Mouse (Mus musculus) fat pad, adult 2 months (tissue): ENCODE results near the gene Aldh18a1.
A peak's percentile ranks its signal among the peaks of the same experiment; 100 is the strongest.
"Not testable (repeated sequence)": the region's sequence is repeated elsewhere in the genome, so short reads cannot be mapped to it uniquely, and the experiment has no call there.

Source experiments
- DNase-seq: peaks from one replicate; pipeline ENCODE4 v3.0.0-alpha.2; 2011; ENCODE audit warnings: low read depth, low spot score; ENCODE audit errors: extremely low read depth

Aldh18a1 gene

DNA sequence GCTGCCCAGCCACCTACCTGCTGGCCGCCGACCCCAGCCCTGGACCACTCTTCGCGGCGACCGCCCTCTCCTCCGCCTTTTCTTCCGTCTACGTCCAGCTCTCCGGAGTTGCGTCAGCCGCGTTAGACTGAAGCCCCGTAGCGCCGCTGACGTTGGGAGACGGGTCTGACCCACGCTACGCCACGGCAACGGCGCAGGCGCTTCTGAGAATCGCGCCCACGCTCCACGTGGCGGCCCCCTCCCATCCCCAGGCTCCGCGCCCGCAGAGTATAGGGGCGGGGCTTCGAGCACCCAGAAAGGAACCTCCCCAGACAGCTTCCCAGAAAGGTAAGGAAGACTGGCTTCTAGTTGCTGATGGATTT is at the start of gene Aldh18a1:
Aldh18a1 (minus strand) TSS at position 171 of the 362 bp plus-strand sequence.
- DNase-seq: peak; percentile 34

DNA sequence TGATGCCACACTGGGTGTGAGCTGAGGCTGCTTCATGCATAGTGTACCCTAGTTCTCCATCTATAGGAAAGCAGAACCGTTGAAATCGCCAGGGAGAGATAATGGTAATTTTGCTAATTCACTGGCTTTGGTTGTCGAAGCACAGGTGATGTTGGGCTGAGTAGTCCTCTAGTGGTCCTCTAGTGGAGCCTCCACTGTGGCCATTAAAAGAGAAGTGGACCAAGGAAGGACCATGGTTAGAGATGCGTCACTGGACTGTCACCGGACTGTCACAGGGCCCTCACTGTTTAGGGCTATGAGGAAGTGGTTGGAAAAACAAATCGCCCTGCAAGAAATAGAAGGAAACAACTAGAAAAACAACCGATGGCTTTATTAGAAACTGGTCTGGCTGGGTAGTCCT is 49.3 kb upstream of the Aldh18a1 start:
- DNase-seq: no peak

DNA sequence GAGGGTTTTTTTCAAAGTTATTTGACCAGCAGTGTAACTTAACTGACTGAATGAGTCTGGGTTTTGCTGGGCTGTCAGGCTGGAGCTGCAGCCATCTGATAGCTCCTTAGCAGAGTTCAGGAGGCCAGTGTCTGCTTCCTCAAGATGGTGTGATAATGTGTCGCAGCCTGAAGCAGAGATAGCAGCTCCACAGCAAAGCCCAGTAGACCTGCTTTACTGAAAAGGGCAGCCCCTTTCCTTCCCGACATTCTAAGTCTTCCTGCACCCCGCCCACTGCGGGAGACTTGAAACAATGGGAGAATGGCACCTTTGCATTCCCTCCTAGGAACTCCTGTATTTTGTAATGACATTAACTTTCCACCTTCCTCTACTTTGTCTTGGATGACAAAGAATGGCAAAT is 48.8 kb upstream of the Aldh18a1 start:
- no peak for DNase-seq

DNA sequence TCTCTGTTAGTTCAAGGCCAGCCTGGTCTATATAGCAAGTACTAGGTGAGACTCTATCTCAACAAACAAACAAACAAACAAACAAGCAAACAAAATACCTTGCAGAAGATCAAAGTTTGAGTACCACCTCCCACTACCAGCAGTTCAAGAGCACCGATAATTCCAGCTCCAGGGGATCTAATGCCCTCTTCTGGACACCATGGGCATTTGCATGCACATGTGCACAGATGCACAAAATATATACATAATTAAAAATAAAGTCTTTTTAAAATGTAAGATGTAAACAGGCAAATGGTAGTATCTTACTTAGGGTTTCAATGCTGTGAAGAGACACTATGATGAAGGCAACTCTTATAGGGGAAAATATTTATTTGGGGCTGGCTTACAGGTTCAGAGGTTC is 44.9 kb upstream of the Aldh18a1 start:
- DNase-seq: no peak

DNA sequence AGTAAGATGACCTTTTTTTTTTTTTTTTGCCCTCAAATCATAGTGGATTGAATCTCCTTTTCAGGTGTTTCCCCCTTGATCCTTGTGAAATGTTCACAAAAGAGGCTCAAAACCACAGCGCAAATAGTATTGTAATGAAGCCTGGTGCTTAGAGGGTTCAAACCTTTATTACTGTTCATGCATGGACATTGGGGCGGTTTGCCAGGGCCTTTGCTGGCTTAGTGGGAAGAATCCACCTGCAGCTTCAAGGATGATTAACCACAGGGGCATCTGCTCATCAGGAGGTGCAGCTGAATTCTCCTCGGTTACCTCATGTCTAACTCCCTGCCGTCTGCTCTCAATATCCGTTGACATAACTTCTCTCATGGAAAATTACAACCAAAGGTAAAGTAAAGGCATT is 44.4 kb upstream of the Aldh18a1 start:
- DNase-seq: no peak

DNA sequence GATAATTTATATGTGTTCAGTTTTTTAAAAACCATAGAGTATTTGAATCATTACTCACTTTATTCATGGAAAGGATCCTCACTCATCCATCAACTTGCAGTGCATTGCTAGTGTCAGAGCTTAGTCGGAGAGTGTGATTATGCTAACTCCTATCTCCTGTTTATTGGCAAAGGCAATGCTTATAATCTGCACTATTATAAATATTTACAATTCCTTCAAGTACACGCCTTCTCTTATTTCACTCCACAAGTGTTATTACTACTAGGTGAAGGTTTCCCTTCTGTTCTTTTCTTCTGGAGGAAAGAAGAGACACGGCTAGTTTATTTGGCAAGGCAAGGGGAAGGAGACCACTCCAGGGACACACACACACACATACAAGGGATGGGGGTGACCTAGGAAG is 43.9 kb upstream of the Aldh18a1 start:
- DNase-seq: no peak

DNA sequence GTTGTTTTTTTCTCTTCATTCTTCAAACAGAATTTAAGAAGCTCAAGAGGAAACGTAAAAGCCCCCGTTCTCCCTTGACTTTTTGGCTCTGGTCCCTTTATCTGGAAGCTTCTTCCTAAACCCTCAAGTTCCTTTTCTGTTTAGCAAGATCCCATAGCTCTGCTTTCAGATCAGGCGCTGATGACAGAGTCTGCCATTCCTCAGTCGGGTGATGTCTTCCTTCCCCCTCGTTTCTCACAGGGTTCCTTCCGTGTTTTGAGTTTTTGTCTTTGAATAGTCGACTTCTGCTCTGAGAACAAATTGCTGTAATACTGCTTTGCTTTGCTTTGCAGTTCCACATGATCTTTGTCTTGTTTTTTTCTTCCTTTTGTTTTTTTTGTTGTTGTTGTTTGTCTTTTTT is 42.3 kb upstream of the Aldh18a1 start:
- no peak for DNase-seq

DNA sequence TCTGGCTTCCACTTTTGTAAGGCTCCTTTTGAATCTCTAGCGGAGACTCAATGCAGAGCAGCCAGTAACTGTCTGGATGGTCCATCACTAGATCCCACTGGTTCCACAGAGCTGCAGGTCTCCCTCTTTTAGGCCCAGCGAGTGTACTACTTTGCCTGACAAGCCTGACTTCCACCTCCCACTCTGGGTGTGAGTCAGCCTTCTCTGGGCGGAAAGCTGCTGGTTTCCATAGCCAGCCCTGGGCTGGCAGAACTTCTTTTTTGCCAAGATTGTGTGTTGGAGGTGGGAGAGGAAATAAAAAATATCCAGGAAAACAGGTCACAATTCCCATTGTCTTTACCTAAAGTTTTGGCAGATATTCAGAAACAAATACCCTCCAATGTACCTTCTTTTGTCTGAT is 41.8 kb upstream of the Aldh18a1 start:
- no peak for DNase-seq

DNA sequence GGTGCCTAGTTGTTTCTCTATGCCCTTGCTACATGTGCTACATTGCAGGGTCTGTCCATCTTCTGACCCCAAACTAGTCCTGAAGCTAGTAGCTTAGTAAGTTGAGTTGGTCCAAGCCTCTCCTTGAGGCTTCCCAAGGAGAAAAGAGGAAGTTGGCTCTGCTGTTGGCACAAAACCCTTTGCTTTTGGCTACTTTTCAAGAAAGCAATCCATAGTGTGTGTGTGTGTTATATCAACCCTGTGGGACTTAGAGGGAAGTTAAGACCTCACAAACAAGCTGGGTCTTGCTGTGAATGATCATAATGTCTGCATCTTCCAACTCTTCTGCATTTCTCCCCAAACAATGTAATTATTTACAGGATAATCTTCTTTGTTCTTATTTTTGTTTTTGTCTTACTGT is 40.7 kb upstream of the Aldh18a1 start:
- DNase-seq: no peak

DNA sequence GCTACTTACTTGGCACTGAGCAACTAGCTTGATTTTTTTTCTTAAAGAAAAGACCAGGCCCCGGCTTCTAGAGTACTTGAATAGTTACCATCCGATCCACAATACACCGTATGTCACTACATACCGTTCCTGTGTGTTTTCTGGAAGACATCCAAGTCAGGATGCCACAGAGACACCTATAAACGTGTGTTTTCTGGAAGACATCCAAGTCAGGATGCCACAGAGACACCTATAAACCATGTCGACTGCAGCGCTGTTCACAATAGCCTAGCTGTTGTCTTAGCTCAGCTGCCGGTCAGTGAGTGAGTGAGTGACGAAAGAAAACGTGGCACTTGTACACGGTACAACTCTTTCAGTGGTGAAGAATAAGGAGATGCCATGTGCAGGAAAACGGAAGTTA is 37.7 kb upstream of the Aldh18a1 start:
- no peak for DNase-seq

DNA sequence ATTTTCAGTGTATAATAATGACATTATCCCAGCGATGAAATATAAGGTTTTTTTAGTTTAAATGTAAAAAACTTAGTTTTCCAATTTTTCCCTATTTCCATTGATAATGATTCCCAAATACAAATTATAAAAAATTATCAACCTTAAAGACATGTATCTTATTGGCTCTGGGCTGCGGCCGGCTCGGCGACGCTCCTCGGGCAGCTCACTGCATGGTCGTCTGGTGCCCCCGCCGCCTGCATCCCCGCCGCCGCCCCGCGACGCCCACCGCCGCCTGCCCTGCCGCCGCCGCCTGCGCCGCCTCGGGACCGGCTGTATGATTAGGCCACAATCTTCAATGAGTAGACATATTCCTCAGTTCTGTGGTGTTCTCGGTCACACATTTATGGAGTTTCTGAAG is 33.4 kb upstream of the Aldh18a1 start:
- DNase-seq: not testable (repeated sequence)

DNA sequence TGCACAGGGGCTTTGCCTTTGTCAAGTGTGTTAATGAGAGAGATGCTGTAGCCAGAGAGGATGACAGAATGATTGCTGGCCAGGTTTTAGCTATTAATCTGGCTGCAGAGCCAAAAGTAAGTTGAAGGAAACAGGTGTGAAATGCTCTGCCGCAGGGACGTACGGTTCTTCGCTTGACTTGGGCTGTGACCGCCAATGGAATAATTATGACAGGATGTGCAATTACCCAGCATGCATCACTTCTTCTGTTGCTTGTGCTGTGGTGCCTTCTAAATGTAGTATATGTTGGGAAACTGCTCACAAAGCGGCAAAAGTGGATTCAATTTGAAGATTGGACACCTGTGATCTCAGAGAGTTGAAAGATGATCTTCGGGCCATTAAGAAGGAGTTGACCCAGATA is 27.8 kb upstream of the Aldh18a1 start:
- no peak for DNase-seq

DNA sequence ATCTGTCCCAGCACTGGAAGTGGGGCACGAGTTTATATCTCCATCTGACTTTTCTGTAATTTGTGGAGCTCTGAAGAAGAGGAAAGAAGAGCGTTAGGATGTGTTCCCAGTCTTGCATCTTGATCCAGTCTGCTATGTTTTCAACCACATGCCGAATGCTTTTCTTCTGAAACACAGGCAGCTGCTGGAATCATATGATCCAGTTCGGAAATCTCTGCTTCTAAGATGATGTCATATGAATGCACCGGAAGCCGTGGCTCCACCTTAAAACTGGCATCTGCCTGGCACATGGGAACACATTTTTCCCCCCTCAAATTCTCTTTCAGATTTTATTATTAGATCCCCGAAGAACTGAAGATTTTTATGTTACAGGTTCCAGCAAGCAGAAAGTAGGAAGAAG is 26.5 kb upstream of the Aldh18a1 start:
- DNase-seq: no peak

DNA sequence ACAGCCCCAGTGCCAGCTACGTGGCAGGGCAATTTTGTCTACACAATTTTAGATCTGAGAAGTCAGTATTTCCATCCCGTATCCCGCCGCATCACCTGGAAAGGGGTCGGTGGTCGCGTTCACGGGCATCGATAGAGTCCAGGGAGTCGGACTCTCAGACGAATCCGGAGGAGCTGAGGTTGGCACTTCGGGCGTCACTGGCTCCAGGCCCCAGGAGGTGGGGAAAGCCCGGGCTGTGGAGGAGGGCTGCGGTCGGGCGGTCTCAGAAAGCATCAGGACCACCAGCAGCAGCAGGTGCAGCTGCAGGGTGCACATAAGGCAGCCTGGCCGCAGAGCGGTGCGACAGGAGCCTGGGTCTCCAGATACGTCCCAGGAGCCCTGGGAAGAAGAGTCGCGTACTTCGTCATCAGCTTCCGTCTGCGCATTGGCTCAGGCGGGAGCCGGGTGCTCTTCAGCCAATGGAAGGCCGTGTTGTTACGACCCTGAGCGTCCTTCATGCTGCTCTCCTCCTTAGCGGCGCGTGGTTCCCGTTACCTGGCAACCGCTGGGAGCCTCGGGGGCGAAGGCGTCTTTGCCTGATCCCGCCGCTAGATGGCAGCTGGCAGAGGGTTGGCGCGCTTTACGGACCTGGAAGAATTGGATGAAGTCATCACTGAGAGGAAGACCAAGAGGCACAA is 23.7 kb upstream of the Aldh18a1 start, which contains the start of the genes Tctn3 and Entpd1:
Tctn3 (minus strand) TSS at position 404 of the 677 bp plus-strand sequence.
Entpd1 (plus strand) TSS at position 537 of the 677 bp plus-strand sequence.
- DNase-seq: peak; percentile 59

DNA sequence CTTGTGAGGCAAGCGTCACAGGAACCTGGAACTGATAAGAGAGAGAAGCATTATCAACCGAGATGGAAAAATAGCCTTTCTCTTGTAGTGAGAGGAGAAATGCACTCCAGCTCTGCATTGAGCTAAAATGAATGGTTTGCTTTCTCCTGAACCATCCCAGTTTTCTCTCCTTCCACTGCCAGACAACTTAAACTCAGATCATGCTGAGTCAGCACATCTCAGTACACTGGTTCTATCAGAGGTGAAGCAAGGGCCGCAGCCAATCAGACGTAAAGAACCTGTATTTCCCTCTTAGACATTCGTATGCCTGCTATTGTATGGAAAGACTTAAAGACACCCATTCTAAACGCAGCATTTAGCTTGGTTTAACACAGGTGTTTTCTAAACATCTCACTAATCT is 19.4 kb upstream of the Aldh18a1 start:
- DNase-seq: no peak

DNA sequence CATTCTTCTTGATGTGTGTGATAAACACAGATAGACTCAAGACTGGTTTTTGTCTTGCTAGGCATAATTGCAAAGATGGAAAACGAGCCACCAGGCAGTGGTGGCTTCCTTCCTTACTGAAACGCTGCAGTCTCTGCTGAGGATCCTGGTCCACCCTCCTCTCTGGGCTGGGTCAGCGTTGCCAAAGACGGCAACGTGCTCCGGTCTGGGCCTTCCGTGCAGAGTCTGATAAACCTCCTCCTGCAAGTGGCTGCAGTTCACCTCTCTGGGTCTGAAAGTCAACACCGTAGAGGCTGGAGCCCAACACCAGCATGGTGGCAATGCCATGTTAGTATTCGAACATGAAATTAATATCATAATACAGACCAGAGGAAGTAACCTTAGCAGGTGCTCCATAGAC is 16.9 kb upstream of the Aldh18a1 start:
- DNase-seq: no peak

DNA sequence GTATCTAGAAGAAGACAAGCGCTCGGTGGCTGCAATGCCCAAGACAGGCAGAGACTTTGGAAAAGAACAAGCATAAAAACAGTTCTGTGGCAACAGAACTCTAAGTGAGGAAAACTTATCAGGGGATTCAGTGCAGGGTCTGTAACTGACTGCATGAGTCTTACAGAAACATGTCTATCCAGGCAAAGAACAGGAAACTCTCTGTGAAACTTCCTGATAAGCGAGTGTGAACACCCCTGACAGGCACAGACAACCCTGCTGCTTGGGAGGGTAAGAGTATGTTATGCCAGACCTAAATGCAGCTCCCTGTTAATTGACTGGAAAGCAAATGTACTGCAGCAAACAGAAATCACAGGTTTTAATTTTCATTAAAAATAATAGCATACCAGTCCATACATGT is 13.6 kb upstream of the Aldh18a1 start:
- no peak for DNase-seq

DNA sequence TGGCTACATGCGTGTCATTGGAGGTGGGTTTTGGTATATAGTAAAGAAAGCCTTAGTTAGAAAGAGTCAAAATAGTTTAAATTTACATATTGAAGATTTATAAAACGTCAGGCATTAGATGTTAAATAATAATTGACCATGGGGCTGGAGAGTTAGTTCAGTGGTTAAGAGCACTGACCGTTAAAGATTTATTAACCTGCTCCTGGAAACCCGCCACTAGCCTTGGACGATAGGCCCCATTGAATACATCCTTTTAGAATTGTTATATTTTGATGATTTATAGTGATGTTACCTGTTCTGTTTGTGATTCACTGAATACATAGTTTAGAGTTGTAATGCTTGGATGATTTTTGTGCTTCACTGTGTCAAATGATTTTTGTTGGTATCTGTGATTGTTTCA is 12.6 kb upstream of the Aldh18a1 start:
- DNase-seq: not testable (repeated sequence)

DNA sequence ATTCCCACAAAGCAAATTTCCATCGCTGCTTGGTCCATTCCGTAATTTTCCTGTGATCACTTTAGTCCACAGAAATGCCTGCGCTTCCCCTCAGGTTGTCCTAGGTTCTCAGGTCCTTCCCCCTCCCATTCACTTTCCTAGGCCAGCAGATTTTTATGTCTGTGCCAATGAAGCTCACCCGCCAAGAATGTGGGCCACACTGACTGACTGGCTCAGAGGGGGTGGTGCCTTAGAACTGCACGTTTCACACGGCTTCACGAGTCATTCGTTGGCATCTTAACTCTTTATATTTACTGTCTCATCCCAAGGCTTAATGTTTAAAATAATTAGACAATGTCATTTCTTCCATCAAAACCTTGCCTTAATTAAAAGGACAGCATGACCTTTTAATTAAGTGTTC is 7.6 kb upstream of the Aldh18a1 start:
- peak; percentile 33 for DNase-seq

DNA sequence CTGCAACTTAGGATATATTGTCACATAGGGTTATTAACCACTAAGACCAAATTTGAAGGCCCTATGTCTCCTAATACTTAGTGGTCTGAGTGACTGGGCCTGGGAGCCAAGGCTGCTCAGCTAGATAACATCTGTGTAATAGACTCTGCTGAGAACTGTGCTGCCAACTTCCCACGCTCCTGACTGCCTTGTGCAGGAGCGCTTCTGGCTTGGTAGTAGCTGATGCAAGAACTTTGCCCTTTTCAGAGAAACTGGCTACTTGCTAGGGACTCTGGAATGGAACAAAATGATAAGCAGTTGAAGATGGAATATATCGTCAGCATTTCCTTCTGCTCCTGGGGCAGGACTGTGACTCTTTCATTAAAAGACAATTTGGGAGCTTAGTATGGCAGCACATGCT is 7.0 kb upstream of the Aldh18a1 start:
- DNase-seq: peak; percentile 64

DNA sequence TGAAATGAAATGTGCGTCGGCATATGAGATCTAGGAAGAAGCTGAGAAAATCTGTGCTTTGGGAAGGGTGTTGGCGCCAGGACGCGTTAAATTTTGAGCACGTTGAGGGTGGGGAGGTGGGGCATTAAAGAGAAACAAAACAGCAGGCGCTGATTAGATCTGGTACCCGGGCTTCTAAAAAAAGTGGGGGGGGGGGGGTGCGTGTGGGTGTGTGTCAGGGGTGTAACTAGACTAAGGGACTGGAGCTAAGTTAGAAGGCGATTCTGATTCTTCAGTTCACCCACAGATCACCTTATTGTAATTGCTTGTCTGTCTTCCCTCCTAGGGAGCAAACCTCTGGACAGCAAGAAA is 1.2 kb upstream of the Aldh18a1 start:
- no peak for DNase-seq

DNA sequence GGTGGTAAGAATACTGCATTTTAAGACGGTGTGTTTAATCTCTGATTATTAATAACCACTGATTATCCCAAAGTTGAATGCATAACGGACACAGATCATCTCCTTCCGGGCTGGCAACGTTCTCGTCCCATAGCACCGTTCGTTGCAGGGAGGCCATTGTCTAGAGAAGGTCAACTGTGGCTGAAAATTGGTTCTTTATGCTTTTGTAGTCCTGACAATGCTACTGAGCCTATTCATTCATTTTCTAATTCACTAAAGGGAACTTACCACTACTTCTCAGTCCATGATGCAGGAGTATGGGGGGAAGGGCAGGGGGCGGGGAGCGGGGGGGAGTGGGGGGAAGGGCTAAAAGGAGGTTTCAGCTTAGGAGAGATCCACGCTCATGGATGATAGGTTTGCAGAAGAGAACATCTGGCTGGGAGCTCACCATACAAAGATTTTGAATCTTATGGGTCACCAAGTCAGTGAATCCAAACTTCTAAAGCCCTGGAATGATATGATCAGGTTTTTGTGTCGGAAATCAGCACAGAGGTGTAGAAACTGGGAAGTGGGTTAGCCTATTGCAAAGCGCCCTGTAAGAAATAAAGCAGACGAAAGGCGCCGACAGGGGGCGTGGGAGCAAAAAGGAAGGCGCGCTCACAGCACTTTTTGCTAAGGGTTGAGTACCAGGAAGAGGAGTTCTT is 725 bp upstream of the Aldh18a1 start:
- peak; percentile 43 for DNase-seq
